Mouse (Mus musculus) G1E (cell line): ENCODE results near the gene Hmgcs2.

ENCODE experiments used
- CTCF ChIP-seq: IDR thresholded peaks from 2 replicates; pipeline ENCODE4 v1.5.1; 2012; ENCODE audit warnings: low read depth, low read length, inconsistent platforms, mixed read lengths
- GATA2 ChIP-seq: IDR thresholded peaks from 2 replicates; pipeline ENCODE4 v1.6.1; 2012; ENCODE audit warnings: low read depth, low read length, inconsistent platforms, borderline replicate concordance
- POLR2AphosphoS5 ChIP-seq: IDR thresholded peaks from 2 replicates; pipeline ENCODE4 v1.6.1; 2012; ENCODE audit warnings: low read depth, low read length, inconsistent platforms; ENCODE audit not compliant: insufficient replicate concordance
- TAL1 ChIP-seq: conservative IDR thresholded peaks from 2 replicates; pipeline ENCODE4 v1.6.1; 2012; ENCODE audit warnings: low read depth, low read length, inconsistent platforms, mixed read lengths

DNA sequence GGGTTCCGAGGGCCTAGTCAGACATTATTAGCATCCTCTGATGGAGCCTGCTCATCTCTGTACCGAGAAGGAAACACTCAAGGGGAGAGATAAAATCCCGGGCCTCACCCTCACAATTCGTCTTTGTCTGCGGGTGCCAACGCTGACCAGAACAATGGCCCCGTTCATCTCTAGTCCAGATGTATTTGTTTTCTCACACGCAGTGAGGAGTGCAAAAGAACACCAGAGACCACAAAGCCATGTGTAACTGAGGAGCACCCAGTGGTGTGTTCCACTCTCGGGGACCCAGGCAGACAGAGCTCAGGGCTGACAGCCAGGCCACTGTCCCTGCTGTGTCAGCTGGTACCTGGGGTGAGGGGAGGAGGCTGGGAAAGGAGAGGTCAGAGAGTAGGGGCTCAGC, 44.0 kb downstream of the Hmgcs2 start:
- no peak for TF ChIP-seq CTCF
- TF ChIP-seq TAL1: no peak
- no peak for TF ChIP-seq GATA2
- no peak for TF ChIP-seq POLR2AphosphoS5
